Mouse (Mus musculus) CD4-positive, CD25-positive, alpha-beta regulatory T cell, adult 2 months (primary cell): ENCODE results near the gene Mrps7.
A peak's percentile ranks its signal among the peaks of the same experiment; 100 is the strongest.

Experiments
- DNase-seq: peaks from one replicate; pipeline ENCODE4 v3.0.0-alpha.2; 2012; ENCODE audit warnings: low read depth, low spot score

Gene Mrps7

GRCm38 (mm10) chr11:115608421-115609399 is 5.0 kb downstream of the Mrps7 start:
- DNase-seq: no peak

GRCm38 (mm10) chr11:115609576-115609975 is 5.9 kb downstream of the Mrps7 start:
- no peak for DNase-seq

- DNase-seq: no peak
Measured at GRCm38 (mm10) chr11:115611173-115611572, 7.4 kb downstream of the Mrps7 start.

DNA sequence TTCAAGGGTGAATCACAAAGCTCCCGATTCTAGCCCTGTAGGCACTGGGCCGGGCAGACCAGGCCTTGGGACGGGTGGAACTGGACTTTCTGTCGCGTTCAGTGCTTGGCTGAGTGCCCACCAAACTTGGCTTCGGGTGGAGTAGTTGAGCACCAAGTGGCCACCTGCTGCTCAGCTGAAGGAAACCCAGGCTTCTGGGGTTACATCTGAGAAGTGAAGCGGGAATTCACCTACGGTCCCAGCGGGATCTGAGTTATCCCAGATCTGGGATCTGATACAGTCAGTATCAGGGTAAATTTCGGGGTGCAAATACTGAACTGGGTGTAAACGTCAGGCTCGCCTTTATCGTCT is 8.3 kb downstream of the Mrps7 start:
- DNase-seq: peak; percentile 55

GRCm38 (mm10) chr11:115612410-115613137 is 8.8 kb downstream of the Mrps7 start, which contains the start of gene Mif4gd:
Gene Mif4gd, minus strand, starts transcription at chr11:115612969.
- peak; percentile 94 for DNase-seq

GRCm38 (mm10) chr11:115613138-115613945 is 9.6 kb downstream of the Mrps7 start:
- DNase-seq: no peak

DNA sequence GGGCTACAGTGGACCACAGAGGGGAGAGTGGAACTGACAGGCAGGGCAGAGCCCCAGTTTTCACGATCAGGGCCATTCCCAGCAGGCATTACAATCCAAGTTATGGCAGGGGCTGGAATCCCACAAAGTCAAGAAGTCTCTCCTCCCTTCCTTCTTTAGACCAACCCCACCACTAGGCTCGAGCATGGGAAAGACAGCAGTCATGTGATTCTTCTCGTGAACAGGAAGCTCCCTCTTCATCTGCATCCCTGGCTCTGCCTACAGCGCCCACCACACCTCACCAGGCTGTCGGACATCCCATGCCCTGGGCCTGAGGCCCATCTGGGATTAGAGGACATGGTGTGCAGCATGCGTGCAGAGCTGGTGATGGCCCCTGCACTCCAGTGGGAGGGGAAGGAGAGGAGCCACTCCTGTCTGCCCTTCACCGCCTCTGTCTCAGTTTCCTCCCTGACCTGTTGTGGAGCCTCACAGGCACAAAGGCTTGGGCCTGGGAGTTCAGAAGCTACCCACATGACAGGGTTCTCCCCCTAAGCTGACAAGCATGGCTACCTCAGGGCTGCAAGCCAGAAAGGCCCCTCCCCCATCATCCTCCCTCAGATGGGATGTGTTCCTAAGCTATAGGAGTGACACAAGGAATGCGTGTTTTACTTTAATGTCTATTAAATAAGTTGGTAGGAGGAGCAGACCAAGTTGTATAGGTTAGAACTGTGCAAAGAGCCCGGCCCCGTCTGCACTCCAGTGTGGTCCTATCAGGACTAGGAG is 10.8 kb downstream of the Mrps7 start:
- DNase-seq: no peak

DNA sequence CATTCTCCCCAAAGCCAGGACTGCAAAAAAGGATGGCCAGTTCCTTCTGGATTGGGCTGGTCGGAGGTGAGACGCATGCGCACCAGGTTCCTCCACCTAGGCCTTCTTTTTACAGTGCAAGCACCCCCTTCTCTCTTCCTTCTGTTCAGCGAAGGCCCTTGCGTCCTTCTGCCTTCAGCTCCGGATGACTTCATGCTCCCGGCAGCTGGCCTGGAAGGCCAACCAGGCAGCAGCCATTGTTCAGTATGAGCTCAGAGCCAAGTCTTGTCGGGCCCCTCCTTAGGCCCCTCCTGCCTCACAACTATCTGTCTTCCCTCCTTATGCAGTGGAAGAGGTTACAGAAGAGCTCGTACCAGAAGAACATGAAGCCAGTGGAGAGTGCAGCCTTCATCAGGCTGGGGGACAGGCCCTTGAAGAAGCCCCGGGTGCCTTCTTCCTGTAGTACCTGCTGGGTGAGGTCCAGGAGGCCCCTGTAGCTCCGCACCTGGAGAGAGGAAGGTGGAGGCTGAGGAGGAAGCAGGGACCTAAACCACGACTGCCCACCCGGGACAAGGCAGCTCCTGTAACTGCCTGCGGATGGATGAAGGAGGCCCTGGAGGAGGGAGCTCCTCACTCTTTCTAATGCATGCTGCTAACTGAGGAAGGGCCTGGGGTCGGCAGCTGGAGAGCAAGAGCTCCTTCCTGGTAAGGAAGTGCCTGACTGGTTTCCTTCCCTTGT is 11.5 kb downstream of the Mrps7 start:
- DNase-seq: no peak

GRCm38 (mm10) chr11:115615875-115616274 is 12.2 kb downstream of the Mrps7 start:
- DNase-seq: no peak

DNA sequence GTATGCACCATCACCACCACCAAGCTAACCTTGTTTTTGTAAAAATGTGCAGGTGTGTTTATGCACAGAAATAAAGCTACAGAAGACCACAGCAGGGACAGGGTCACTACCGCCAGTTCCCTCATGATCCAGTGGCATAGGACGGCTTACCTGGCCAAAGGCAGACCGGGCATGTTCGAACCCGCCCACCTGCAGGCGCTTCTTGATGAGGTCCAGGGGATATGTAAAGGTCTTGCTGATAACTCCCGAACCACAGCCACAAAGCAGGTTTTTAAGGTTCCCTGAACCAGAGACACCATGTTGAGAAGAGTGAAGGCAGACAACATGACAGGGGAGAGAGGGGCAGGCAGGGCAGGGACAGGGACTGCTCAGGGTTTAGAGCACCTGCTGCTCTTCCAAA is 12.6 kb downstream of the Mrps7 start:
- DNase-seq: no peak

DNA sequence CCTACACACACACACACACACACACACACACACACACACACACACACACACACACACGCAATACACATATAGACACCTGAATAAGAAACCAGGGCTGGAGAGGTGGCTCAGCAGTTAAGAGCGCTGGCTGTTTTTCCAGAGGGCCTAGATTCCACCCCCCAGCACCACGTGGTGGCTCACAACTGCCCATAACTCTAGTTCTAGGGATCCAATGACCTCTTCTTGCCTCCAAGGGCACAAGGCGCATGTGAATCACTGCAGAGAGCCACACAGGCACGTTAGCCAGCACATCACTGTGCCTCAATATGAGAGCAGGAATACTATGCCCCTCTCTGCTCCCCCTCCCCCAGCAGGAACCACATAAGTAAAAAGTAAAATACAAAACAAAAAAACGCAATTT is 13.2 kb downstream of the Mrps7 start:
- DNase-seq: no peak

DNA sequence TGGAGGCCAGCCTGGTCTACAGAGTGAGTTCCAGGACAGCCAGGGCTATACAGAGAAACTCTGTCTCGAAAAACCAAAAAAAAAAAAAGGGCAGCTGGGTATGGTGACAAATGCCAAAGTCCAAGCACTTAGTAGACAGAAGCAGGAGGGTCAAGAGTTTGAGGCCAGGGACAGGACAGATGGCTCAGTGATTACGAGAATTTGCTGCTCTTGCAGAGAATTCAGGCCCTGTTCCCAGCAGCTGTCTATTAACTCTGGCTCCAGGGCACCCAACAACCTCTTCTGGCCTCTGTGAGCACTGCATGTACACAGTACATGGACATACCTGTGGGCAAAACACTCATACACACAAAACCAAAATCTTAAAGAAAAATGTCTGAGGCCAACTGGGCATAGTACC is 14.3 kb downstream of the Mrps7 start:
- no peak for DNase-seq

DNA sequence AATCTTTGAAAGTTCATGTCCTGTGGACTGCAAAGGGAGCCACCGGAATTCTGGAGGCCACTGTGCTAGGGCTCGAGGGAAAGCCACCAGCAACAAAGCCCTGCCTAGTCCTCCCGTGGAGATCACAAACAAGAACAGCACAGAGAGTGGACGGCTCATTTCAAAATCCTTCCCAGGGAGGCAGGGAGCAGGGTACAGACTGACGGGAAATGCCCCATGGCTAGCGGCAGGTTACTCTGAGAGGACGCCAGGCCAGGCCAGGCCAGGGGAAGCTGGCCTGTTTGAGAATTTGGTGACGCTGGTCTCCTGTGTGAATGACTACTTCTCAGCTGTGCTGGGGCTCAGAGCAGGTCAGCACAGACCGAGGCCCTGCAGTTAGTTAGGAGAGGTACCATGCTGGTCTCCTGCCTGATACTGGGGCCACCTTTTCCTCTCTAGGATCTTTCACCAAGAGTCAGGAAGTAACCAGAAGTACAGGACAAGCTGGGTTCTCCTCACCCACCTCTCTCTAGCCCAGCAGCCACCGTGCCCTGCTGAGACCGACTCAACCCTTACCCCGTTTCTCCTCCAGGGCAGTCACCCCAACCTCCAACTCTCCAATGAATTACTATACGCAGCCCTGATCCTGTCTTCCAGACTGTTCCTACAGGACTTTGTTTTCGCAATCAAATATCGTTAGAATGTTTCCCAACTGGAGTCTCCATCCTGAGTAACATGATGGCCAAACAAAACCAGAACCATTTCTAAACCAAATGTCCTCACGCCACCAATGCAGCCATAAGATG is 15.2 kb downstream of the Mrps7 start:
- no peak for DNase-seq

DNA sequence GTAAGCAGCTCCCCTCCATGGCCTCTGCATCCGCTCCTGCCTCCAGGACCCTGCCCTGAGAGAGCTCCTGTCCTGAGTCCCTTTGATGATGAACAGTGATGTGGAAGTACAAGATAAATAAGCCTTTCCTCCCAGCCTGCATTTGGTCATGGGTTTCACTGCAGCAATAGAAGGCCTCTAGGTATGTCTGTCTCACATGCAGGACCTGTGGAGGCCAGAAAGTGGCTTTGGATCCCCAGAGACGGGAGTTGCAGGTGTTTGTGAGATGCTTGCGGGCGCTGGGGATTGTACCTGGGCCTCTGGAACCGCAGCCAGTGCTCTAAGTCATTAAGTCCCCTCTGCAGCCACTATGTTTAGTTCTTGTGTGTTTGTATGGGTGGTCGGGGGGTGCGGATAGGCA is 16.2 kb downstream of the Mrps7 start:
- no peak for DNase-seq

GRCm38 (mm10) chr11:115623487-115624070 is 19.9 kb downstream of the Mrps7 start:
- DNase-seq: peak; percentile 55

GRCm38 (mm10) chr11:115625877-115626276 is 22.2 kb downstream of the Mrps7 start:
- no peak for DNase-seq

DNA sequence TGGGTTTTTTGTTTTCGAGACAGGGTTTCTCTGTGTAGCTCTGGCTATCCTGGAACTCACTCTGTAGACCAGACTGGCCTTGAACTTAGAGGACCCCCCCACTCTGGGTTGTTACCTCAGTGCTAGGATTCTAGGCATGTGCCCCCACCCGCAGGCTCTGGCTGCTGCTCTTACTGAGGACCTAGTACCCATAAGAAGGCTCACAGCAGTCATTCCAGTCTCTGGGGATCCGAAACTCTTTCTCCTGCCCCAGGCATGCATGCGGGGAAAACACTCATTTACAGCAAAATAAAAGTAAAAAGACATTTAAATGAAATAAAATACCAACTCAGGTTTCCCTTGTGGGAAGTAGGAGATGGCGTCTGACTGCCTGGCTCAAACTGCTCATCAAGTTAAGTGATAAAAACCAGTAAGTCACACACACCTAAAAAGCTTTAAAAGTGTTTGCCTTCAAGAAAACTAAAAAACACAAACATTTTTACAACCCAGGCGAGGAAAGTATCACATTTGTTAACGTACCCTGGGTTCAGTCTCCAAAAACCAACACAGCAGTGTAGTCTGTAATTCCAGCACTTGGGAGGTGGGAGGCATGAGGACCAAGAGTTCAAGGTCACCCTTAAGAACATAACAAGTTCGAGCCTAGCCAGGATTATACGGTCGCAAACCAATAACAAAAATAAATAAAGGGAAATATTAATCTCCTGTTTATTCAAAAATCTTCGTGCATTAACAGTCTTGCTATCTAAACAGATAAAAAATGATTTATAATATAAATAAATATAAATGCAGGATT is 23.3 kb downstream of the Mrps7 start:
- no peak for DNase-seq

DNA sequence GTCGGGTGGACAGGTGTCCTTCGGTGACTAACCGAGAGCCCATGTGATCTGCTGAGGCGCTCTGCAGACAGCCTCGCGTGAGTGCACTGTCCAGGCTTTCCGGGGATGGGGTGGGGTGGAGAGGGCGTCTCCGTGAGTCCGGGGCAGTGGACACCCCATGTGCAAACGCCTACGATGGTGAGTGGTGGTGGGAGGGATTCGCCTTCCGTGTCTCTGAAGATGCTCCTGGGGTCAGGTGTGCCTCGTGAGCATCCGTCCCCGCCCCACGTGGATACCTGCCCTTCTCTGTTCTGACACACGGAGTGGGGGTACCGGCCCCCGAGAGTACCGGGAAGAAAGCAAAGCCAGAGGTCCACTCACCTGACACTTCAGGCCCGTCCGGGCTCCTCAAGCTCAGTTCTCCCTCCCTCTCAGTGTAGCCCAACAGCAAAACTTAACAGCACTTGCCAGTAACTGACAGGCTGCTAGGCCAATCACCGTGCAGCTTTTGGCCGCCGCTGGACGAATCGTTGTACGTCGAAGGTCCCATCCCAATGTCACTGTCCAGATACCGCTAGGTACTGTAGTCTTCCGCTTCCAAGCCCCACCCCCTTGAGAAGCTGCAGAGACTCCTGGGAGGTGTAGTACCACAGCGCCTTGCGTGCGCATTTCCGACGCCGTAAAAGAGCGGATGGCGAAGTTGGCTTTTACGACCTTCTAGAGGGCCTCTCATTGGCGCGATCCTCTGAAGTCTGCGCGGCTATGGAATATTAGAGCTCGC is 24.2 kb downstream of the Mrps7 start, which contains the start of gene Slc25a19:
Gene Slc25a19, minus strand, starts transcription at position 591 of the 760 bp plus-strand sequence.
- DNase-seq: peak; percentile 99
